Mouse (Mus musculus): ENCODE measurements around the gene Slc13a2. TPM values are rescaled to one million over a fixed set of nuclear protein-coding genes. Genes with fewer than 3 reads are reported as not detected.

The Slc13a2 gene
- polyA plus RNA-seq, 1 experiment from 2014 or later, result not detected

GRCm38 (mm10) chr11:78430195-78430878 lies 8.3 kb upstream of the Slc13a2 start:
- no peak overlapping the region for H3K4me2 ChIP-seq (replicated peaks)
- no peak overlapping the region for H3K4me3 ChIP-seq
- 51% methylated on average over 11 of the region's 11 CpGs for WGBS
- H3K4me1 ChIP-seq, result no peaks in the 10 kb centered on the region
- no peak overlapping the region for H3K27ac ChIP-seq (replicated peaks)
- no peak overlapping the region for H3K9ac ChIP-seq (replicated peaks)
- ATAC-seq (replicated peaks), result no peak
- H3K27me3 ChIP-seq, result no peaks in the 10 kb centered on the region
- H3K9me3 ChIP-seq, result no peaks in the 10 kb centered on the region
- no peaks in the 10 kb centered on the region for H3K36me3 ChIP-seq

GRCm38 (mm10) chr11:78428309-78428708 lies 6.3 kb upstream of the Slc13a2 start:
- no peaks in the 10 kb centered on the region for H3K9me3 ChIP-seq
- H3K4me3 ChIP-seq, result no peak overlapping the region
- no peak overlapping the region for H3K4me2 ChIP-seq (replicated peaks)
- no peaks in the 10 kb centered on the region for H3K27me3 ChIP-seq
- H3K4me1 ChIP-seq, result no peaks in the 10 kb centered on the region
- H3K36me3 ChIP-seq, result no peaks in the 10 kb centered on the region
- no peak overlapping the region for H3K9ac ChIP-seq (replicated peaks)
- no peak for ATAC-seq (replicated peaks)
- 70% methylated on average over 5 of the region's 5 CpGs for WGBS
- no peak overlapping the region for H3K27ac ChIP-seq (replicated peaks)

GRCm38 (mm10) chr11:78427655-78428054 lies 5.6 kb upstream of the Slc13a2 start:
- 93% methylated on average over 6 of the region's 6 CpGs for WGBS
- Histone ChIP-seq H3K9me3 (no peaks in the 10 kb centered on the region), H3K27me3 (no peaks in the 10 kb centered on the region), H3K4me1 (no peaks in the 10 kb centered on the region), H3K9ac (replicated peaks) (no peak overlapping the region), H3K4me2 (replicated peaks) (no peak overlapping the region), H3K36me3 (no peaks in the 10 kb centered on the region), H3K27ac (replicated peaks) (no peak overlapping the region), H3K4me3 (no peak overlapping the region)
- no peak for ATAC-seq (replicated peaks)

- Histone ChIP-seq H3K36me3 (no peaks in the 10 kb centered on the region), H3K9me3 (no peaks in the 10 kb centered on the region), H3K4me3 (no peak overlapping the region), H3K9ac (replicated peaks) (no peak overlapping the region), H3K4me2 (replicated peaks) (no peak overlapping the region), H3K27ac (replicated peaks) (no peak overlapping the region), H3K27me3 (no peaks in the 10 kb centered on the region), H3K4me1 (no peaks in the 10 kb centered on the region)
- no peak for ATAC-seq (replicated peaks)
- WGBS, result 88% methylated on average over 1 of the region's 1 CpGs
Observed at GRCm38 (mm10) chr11:78425572-78425971, 3.6 kb upstream of the Slc13a2 start.

GRCm38 (mm10) chr11:78424352-78424751 lies 2.3 kb upstream of the Slc13a2 start:
- H3K27ac ChIP-seq (replicated peaks), result no peak overlapping the region
- no peaks in the 10 kb centered on the region for H3K9me3 ChIP-seq
- no peak overlapping the region for H3K4me2 ChIP-seq (replicated peaks)
- no peaks in the 10 kb centered on the region for H3K4me1 ChIP-seq
- 71% methylated on average over 2 of the region's 2 CpGs for WGBS
- no peak overlapping the region for H3K9ac ChIP-seq (replicated peaks)
- H3K4me3 ChIP-seq, result no peak overlapping the region
- H3K27me3 ChIP-seq, result no peaks in the 10 kb centered on the region
- H3K36me3 ChIP-seq, result no peaks in the 10 kb centered on the region
- ATAC-seq (replicated peaks), result no peak

- no peak overlapping the region for H3K4me2 ChIP-seq (replicated peaks)
- no peaks in the 10 kb centered on the region for H3K27me3 ChIP-seq
- WGBS, result 68% methylated on average over 13 of the region's 13 CpGs
- no peak for ATAC-seq (replicated peaks)
- no peaks in the 10 kb centered on the region for H3K9me3 ChIP-seq
- no peak overlapping the region for H3K27ac ChIP-seq (replicated peaks)
- H3K36me3 ChIP-seq, result no peaks in the 10 kb centered on the region
- no peak overlapping the region for H3K9ac ChIP-seq (replicated peaks)
- no peak overlapping the region for H3K4me3 ChIP-seq
- no peaks in the 10 kb centered on the region for H3K4me1 ChIP-seq
Observed at GRCm38 (mm10) chr11:78421201-78422009, 612 bp downstream of the Slc13a2 start.

- Histone ChIP-seq H3K4me1 (no peaks in the 10 kb centered on the region), H3K4me2 (replicated peaks) (no peak overlapping the region), H3K27ac (replicated peaks) (no peak overlapping the region), H3K9me3 (no peaks in the 10 kb centered on the region), H3K36me3 (no peaks in the 10 kb centered on the region), H3K27me3 (no peaks in the 10 kb centered on the region), H3K4me3 (no peak overlapping the region), H3K9ac (replicated peaks) (no peak overlapping the region)
- WGBS, result 87% methylated on average over 12 of the region's 12 CpGs
- ATAC-seq (replicated peaks), result no peak
Observed at GRCm38 (mm10) chr11:78420263-78420889, 1.6 kb downstream of the Slc13a2 start.

GRCm38 (mm10) chr11:78416854-78417253 lies 5.2 kb downstream of the Slc13a2 start:
- WGBS, result 88% methylated on average over 6 of the region's 6 CpGs
- ATAC-seq (replicated peaks), result no peak
- Histone ChIP-seq H3K4me2 (replicated peaks) (no peak overlapping the region), H3K27ac (replicated peaks) (no peak overlapping the region), H3K9me3 (no peaks in the 10 kb centered on the region), H3K27me3 (no peaks in the 10 kb centered on the region), H3K4me1 (0 out of 2 replicates have a peak, but pooled peaks cover 2% of the 10 kb centered on the region), H3K4me3 (no peak overlapping the region), H3K36me3 (no peaks in the 10 kb centered on the region), H3K9ac (replicated peaks) (no peak overlapping the region)

GRCm38 (mm10) chr11:78412861-78413260 lies 9.2 kb downstream of the Slc13a2 start:
- no peak for ATAC-seq (replicated peaks)
- Histone ChIP-seq H3K27me3 (no peaks in the 10 kb centered on the region), H3K4me3 (no peak overlapping the region), H3K9me3 (no peaks in the 10 kb centered on the region), H3K4me1 (0 out of 2 replicates have a peak, but pooled peaks cover 2% of the 10 kb centered on the region), H3K27ac (replicated peaks) (no peak overlapping the region), H3K36me3 (no peaks in the 10 kb centered on the region), H3K9ac (replicated peaks) (no peak overlapping the region), H3K4me2 (replicated peaks) (no peak overlapping the region)
- 77% methylated on average over 6 of the region's 6 CpGs for WGBS

- Histone ChIP-seq H3K27me3 (no peaks in the 10 kb centered on the region), H3K27ac (replicated peaks) (no peak overlapping the region), H3K36me3 (no peaks in the 10 kb centered on the region), H3K4me2 (replicated peaks) (no peak overlapping the region), H3K4me3 (no peak overlapping the region), H3K9me3 (no peaks in the 10 kb centered on the region), H3K4me1 (0 out of 2 replicates have a peak, but pooled peaks cover 2% of the 10 kb centered on the region), H3K9ac (replicated peaks) (no peak overlapping the region)
- WGBS, result 68% methylated on average over 6 of the region's 6 CpGs
- ATAC-seq (replicated peaks), result no peak
Observed at GRCm38 (mm10) chr11:78412324-78412850, 9.6 kb downstream of the Slc13a2 start.

- Histone ChIP-seq H3K9ac (replicated peaks) (no peak overlapping the region), H3K36me3 (no peaks in the 10 kb centered on the region), H3K4me1 (0 out of 2 replicates have a peak, but pooled peaks cover 2% of the 10 kb centered on the region), H3K4me2 (replicated peaks) (no peak overlapping the region), H3K27ac (replicated peaks) (no peak overlapping the region), H3K27me3 (no peaks in the 10 kb centered on the region), H3K4me3 (no peak overlapping the region), H3K9me3 (no peaks in the 10 kb centered on the region)
- no peak for ATAC-seq (replicated peaks)
- 70% methylated on average over 11 of the region's 11 CpGs for WGBS
Observed at GRCm38 (mm10) chr11:78411606-78412323, 10.3 kb downstream of the Slc13a2 start.
